In genomic region chr17:80206301-80206670, GRCm38 (mm10) we compare ENCODE assay signal across 8 mouse cellular contexts. TPM values are rescaled to one million over a fixed set of nuclear protein-coding genes. Genes with fewer than 3 reads are reported as not detected.
A peak's percentile ranks its signal among the peaks of the same experiment; 100 is the strongest.
DNase-seq lines count a peak whose midpoint lies in the region; ATAC-seq and TF ChIP-seq lines count a peak whose summit lies in the region.

No protein-coding gene starts in this region.

- whole genome bisulfite sequencing in kidney, embryonic 14.5 days: under 1% methylated on average over 36 of the region's 36 CpGs
- under 1% methylated on average over 36 of the region's 36 CpGs for WGBS in forebrain, embryonic 15.5 days
- WGBS in olfactory bulb, adult 2 months: 0% methylated on average over 35 of the region's 36 CpGs

- H3K9me3 ChIP-seq in kidney, embryonic 14.5 days (ENCODE audit: control insufficient read depth, low read length): no peaks in the 10 kb centered on the region
- H3K9me3 ChIP-seq in E14TG2a.4 (ENCODE audit: low read length): no peaks in the 10 kb centered on the region
- H3K9me3 ChIP-seq in forebrain, embryonic 15.5 days: no peaks in the 10 kb centered on the region

- intact Hi-C loops in gastrocnemius, postnatal 36 days (cut with DNase I): no loop called here

- H3K4me3 ChIP-seq in kidney, embryonic 14.5 days (ENCODE audit: low read length): peak overlapping the region; percentile 90
- peak overlapping the region; percentile 97 for H3K4me3 ChIP-seq in E14TG2a.4 (replicated peaks; ENCODE audit: low read length)
- H3K4me3 ChIP-seq in forebrain, embryonic 15.5 days: peak overlapping the region; percentile 95
- H3K4me3 ChIP-seq in olfactory bulb, adult 2 months (ENCODE audit: insufficient read depth, low read depth, low read length): peak overlapping the region; percentile 74

- H3K36me3 ChIP-seq in kidney, embryonic 14.5 days (ENCODE audit: control insufficient read depth, insufficient read depth, low read length): peaks cover 39% of the 10 kb centered on the region
- H3K36me3 ChIP-seq in E14TG2a.4 (ENCODE audit: insufficient read depth, low read length): peaks cover 48% of the 10 kb centered on the region
- H3K36me3 ChIP-seq in forebrain, embryonic 15.5 days: peaks cover 32% of the 10 kb centered on the region

- peaks cover 7% of the 10 kb centered on the region; the same call in 1 of the 2 replicates for H3K4me1 ChIP-seq in kidney, embryonic 14.5 days (ENCODE audit: control insufficient read depth, insufficient read depth, low read length)
- peaks cover 36% of the 10 kb centered on the region for H3K4me1 ChIP-seq in E14TG2a.4 (replicated peaks; ENCODE audit: low read depth, low read length)
- peaks cover 31% of the 10 kb centered on the region for H3K4me1 ChIP-seq in forebrain, embryonic 15.5 days
- H3K4me1 ChIP-seq in olfactory bulb, adult 2 months (ENCODE audit: control insufficient read depth, insufficient read depth, low read length): no peaks in the 10 kb centered on the region

- ATAC-seq in kidney, embryonic 14.5 days (ENCODE audit: low FRiP score, low TSS enrichment): peak; percentile 63
- ATAC-seq in forebrain, embryonic 15.5 days (replicated peaks): peak; percentile 76

- no peak for DNase-seq in kidney, adult 18-20 months
- DNase-seq in c-Kit-negative CD71-positive TER-119-positive erythroid progenitor cells, embryonic 14.5 days (ENCODE audit: low read depth, low spot score): peak; percentile 59
- peak; percentile 73 for DNase-seq in liver
- no peak for DNase-seq in gastrocnemius, postnatal 36 days

- TF ChIP-seq POLR2A in olfactory bulb, adult 2 months (IDR thresholded peaks at IDR 0.05; ENCODE audit: insufficient read depth, low read depth, low read length): no peak

- peak overlapping the region; percentile 99 for H3K9ac ChIP-seq in kidney, embryonic 14.5 days (ENCODE audit: low read depth, low read length)
- peak overlapping the region; percentile 96 for H3K9ac ChIP-seq in forebrain, embryonic 15.5 days (replicated peaks)

- H3K27me3 ChIP-seq in kidney, embryonic 14.5 days (ENCODE audit: control insufficient read depth, insufficient read depth, low read length): no peaks in the 10 kb centered on the region
- H3K27me3 ChIP-seq in E14TG2a.4 (ENCODE audit: insufficient read depth, low read length): no peaks in the 10 kb centered on the region
- H3K27me3 ChIP-seq in forebrain, embryonic 15.5 days: no peaks in the 10 kb centered on the region

- peak overlapping the region; percentile 75 for H3K4me2 ChIP-seq in kidney, embryonic 14.5 days (replicated peaks; ENCODE audit: low read depth, low read length)
- peak overlapping the region; percentile 83 for H3K4me2 ChIP-seq in forebrain, embryonic 15.5 days (replicated peaks)

- no peak for TF ChIP-seq CTCF in E14TG2a.4 (conservative IDR thresholded peaks at IDR 0.05; ENCODE audit: low read length)
- no peak for TF ChIP-seq CTCF in olfactory bulb, adult 2 months (IDR thresholded peaks at IDR 0.05; ENCODE audit: insufficient read depth, low read depth, low read length)

- peak overlapping the region; percentile 99 for H3K27ac ChIP-seq in kidney, embryonic 14.5 days (ENCODE audit: low read depth, low read length)
- peak overlapping the region; percentile 99 for H3K27ac ChIP-seq in forebrain, embryonic 15.5 days (replicated peaks)
- H3K27ac ChIP-seq in olfactory bulb, adult 2 months (ENCODE audit: insufficient read depth, low read depth, low read length): peak overlapping the region; percentile 76

RNA-seq across cellular contexts. Expression of gene Srsf7, which starts 0.8 kb away (rescaled TPM):
- polyA plus RNA-seq in kidney, embryonic 14.5 days (2014; fragmentation: Nextera tagmentation; extraction: Ambion mirVana): 756 and 811 TPM in 2 replicates
- polyA plus RNA-seq in forebrain, embryonic 15.5 days (2015; fragmentation: Nextera tagmentation; extraction: Ambion mirVana): 583 TPM in 2 replicates
- polyA plus RNA-seq in olfactory bulb, adult 2 months (2012; ENCODE audit: insufficient read depth, insufficient read length, low replicate concordance, missing spikeins): not detected in 2 replicates
- 10 to 100 TPM; 22.9 to 27.4 TPM for total RNA-seq in gastrocnemius, postnatal 36 days (2021)

RNA-seq across cellular contexts. Expression of gene Ttc39d, which starts 1.0 kb away (rescaled TPM):
- polyA plus RNA-seq in kidney, embryonic 14.5 days (2014; fragmentation: Nextera tagmentation; extraction: Ambion mirVana): 0.11 TPM in 1 of 2 replicates, not detected in the other
- polyA plus RNA-seq in forebrain, embryonic 15.5 days (2015; fragmentation: Nextera tagmentation; extraction: Ambion mirVana): 0.14 TPM in 1 of 2 replicates, not detected in the other
- polyA plus RNA-seq in olfactory bulb, adult 2 months (2012; ENCODE audit: insufficient read depth, insufficient read length, low replicate concordance, missing spikeins): not detected in 2 replicates
- not detected for total RNA-seq in gastrocnemius, postnatal 36 days (2021)

RNA-seq across cellular contexts. Expression of gene Gemin6, which starts 18.0 kb away (rescaled TPM):
- polyA plus RNA-seq in kidney, embryonic 14.5 days (2014; fragmentation: Nextera tagmentation; extraction: Ambion mirVana): 49.0 and 61.9 TPM in 2 replicates
- polyA plus RNA-seq in forebrain, embryonic 15.5 days (2015; fragmentation: Nextera tagmentation; extraction: Ambion mirVana): 24.9 and 25.8 TPM in 2 replicates
- not detected in 2 replicates for polyA plus RNA-seq in olfactory bulb, adult 2 months (2012; ENCODE audit: insufficient read depth, insufficient read length, low replicate concordance, missing spikeins)
- 1 to 10 TPM; 4.4 to 6.3 TPM for total RNA-seq in gastrocnemius, postnatal 36 days (2021)

Comparison
In these comparisons a context has a peak if more than half of its experiments do, and no peak if none do; other contexts are left out.
1. DNase-seq: peak in c-Kit-negative CD71-positive TER-119-positive erythroid progenitor cells, embryonic 14.5 days (single experiment) and liver (single experiment); none in kidney, adult 18-20 months (single experiment) and gastrocnemius, postnatal 36 days (0 of 2).
2. RNA of gene Gemin6, which starts 18.0 kb away (polyA plus RNA-seq): 49.0 to 61.9 TPM in kidney, embryonic 14.5 days and 24.9 to 25.8 TPM in forebrain, embryonic 15.5 days; not detected in olfactory bulb, adult 2 months; every median in the first group is over 10 times any median in the second.
3. Peak in every context shown above with its lines, with median percentiles within 50 percentile points of each other: H3K27ac ChIP-seq and H3K4me3 ChIP-seq.